Mouse (Mus musculus): Measurements from ENCODE around the gene Vash1.

DNA sequence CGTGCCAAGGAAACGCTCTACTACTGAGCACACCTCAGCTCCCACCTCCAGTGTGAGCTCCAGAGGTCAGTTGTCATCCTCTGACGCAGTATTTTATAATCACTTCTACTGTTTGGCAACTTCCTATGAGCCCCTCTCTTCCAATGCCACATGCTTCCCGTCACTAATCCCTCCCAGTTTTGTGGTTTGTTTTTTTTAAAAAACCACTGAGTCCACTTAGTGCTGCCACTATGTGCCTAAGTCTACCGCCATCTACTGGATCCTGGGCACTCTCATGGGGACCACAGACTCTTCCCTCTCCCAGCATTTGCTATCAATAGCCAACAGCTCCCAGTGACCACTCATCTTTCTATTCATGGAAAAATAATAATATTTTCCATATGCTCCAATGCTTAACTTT lies 35.5 kb downstream of the Vash1 start:
- TF ChIP-seq CTCF (IDR thresholded peaks at IDR 0.05; ENCODE audit: low read depth) (peak; percentile 36; the same call in 1 of the 2 replicates), EP300 (IDR thresholded peaks at IDR 0.05; ENCODE audit: low read depth) (no peak)

Measured in liver, embryonic 14.5 days (tissue).